Mouse (Mus musculus) CH12.LX (cell line): ENCODE measurements around the gene Smarca2. TPM values are rescaled to one million over a fixed set of nuclear protein-coding genes. Genes with fewer than 3 reads are reported as not detected.

Source experiments
- DNase-seq: peaks from one replicate; pipeline ENCODE4 v3.0.0-alpha.2; 2013; ENCODE audit errors: extremely low read depth
- H3K27ac ChIP-seq: 2 replicates; pipeline ENCODE4 v1.5.1; 2012; ENCODE audit warnings: low read depth, mild to moderate bottlenecking, control low read depth, moderate library complexity; ENCODE audit not compliant: insufficient read depth
- H3K27me3 ChIP-seq: replicated peaks from 2 replicates; pipeline ENCODE3; 2012; ENCODE audit warnings: inconsistent platforms
- H3K36me3 ChIP-seq, 2 experiments: replicated peaks in 1 of 2; 2 replicates each; pipeline versions ENCODE3 to v1.6.1; 2012; ENCODE audit warnings: inconsistent platforms in 1 of 2, low read length in 1 of 2, mild to moderate bottlenecking in 1 of 2, mixed read lengths in 1 of 2, moderate library complexity in 1 of 2; ENCODE audit not compliant: control insufficient read depth in 1 of 2, insufficient read depth in 1 of 2
- H3K4me1 ChIP-seq, 2 experiments: 2 replicates each; pipeline ENCODE4 v1.6.1; 2012; ENCODE audit warnings: inconsistent platforms in 1 of 2, moderate library complexity in 1 of 2; ENCODE audit not compliant: insufficient read depth in 2 of 2, control insufficient read depth in 1 of 2
- H3K4me2 ChIP-seq: 2 replicates; pipeline ENCODE4 v1.6.1; 2012; ENCODE audit warnings: low read depth, mild to moderate bottlenecking, control low read depth; ENCODE audit not compliant: poor library complexity, insufficient read depth, severe bottlenecking
- H3K4me3 ChIP-seq, 3 experiments: fragments of 150-350 bp in 1 of 3; sonication (generic) in 1 of 3; replicated peaks in 1 of 3; 2 replicates each; pipeline versions ENCODE3 to v1.5.1; 2011 to 2012; ENCODE audit warnings: low read depth in 2 of 3, low read length in 2 of 3, mild to moderate bottlenecking in 2 of 3, moderate library complexity in 2 of 3, control low read depth in 1 of 3, improper control_type of control experiment in 1 of 3, inconsistent platforms in 1 of 3, mixed read lengths in 1 of 3; ENCODE audit not compliant: poor library complexity in 1 of 3
- H3K79me2 ChIP-seq: replicated peaks from 2 replicates; pipeline ENCODE4 v1.6.1; 2012; ENCODE audit warnings: mild to moderate bottlenecking, moderate library complexity; ENCODE audit not compliant: control insufficient read depth, poor library complexity, insufficient read depth, severe bottlenecking; ENCODE audit errors: extremely low read depth
- H3K9ac ChIP-seq: 2 replicates; pipeline ENCODE4 v1.6.1; 2012; ENCODE audit warnings: low read depth, mild to moderate bottlenecking, control low read depth, moderate library complexity; ENCODE audit not compliant: insufficient read depth
- H3K9me3 ChIP-seq: replicated peaks from 2 replicates; pipeline ENCODE3; 2012; ENCODE audit warnings: low read length, inconsistent platforms, mixed read lengths
- BHLHE40 ChIP-seq: IDR thresholded peaks from 2 replicates; pipeline ENCODE4 v1.6.1; 2011; ENCODE audit warnings: mild to moderate bottlenecking, low read depth, low read length, improper control_type of control experiment
- CHD1 ChIP-seq: IDR thresholded peaks from 2 replicates; pipeline ENCODE4 v1.6.1; 2012; ENCODE audit warnings: low read depth, low read length, improper control_type of control experiment, inconsistent platforms
- CHD2 ChIP-seq: IDR thresholded peaks from 2 replicates; pipeline ENCODE4 v1.6.1; 2011; ENCODE audit warnings: low read length, improper control_type of control experiment
- CTCF ChIP-seq, 2 experiments: IDR thresholded peaks in 1 of 2; conservative IDR thresholded peaks in 1 of 2; 2 replicates each; pipeline ENCODE4 v1.5.1; 2011 to 2012; ENCODE audit warnings: low read depth in 2 of 2, low read length in 2 of 2, improper control_type of control experiment in 1 of 2, inconsistent platforms in 1 of 2, mild to moderate bottlenecking in 1 of 2, moderate library complexity in 1 of 2
- ELF1 ChIP-seq: IDR thresholded peaks from 2 replicates; pipeline ENCODE4 v1.6.1; 2014; ENCODE audit warnings: low read depth, mild to moderate bottlenecking, inconsistent platforms, low read length, improper control_type of control experiment
- EP300 ChIP-seq: IDR thresholded peaks from 2 replicates; pipeline ENCODE4 v1.6.1; 2011; ENCODE audit warnings: low read length, improper control_type of control experiment
- GABPA ChIP-seq: IDR thresholded peaks from 2 replicates; pipeline ENCODE4 v1.6.1; 2012; ENCODE audit warnings: low read depth, low read length, improper control_type of control experiment, inconsistent platforms; ENCODE audit not compliant: insufficient replicate concordance
- HCFC1 ChIP-seq: IDR thresholded peaks from 2 replicates; pipeline ENCODE4 v1.6.1; 2012; ENCODE audit warnings: low read depth, mild to moderate bottlenecking, inconsistent platforms, low read length, improper control_type of control experiment
- JUND ChIP-seq: conservative IDR thresholded peaks from 2 replicates; pipeline ENCODE4 v1.6.1; 2011; ENCODE audit warnings: low read depth, low read length, improper control_type of control experiment
- KAT2A ChIP-seq: IDR thresholded peaks from 2 replicates; pipeline ENCODE4 v1.6.1; 2012; ENCODE audit warnings: low read length, improper control_type of control experiment, inconsistent platforms; ENCODE audit not compliant: insufficient replicate concordance
- MAFK ChIP-seq: IDR thresholded peaks from 2 replicates; pipeline ENCODE4 v1.6.1; 2011; ENCODE audit warnings: low read length, improper control_type of control experiment; ENCODE audit not compliant: insufficient replicate concordance
- MAX ChIP-seq: IDR thresholded peaks from 2 replicates; pipeline ENCODE4 v1.6.1; 2011; ENCODE audit warnings: low read length, improper control_type of control experiment
- MAZ ChIP-seq: IDR thresholded peaks from 2 replicates; pipeline ENCODE4 v1.6.1; 2012; ENCODE audit warnings: low read depth, mild to moderate bottlenecking, inconsistent platforms, low read length, improper control_type of control experiment, moderate library complexity
- MEF2A ChIP-seq: IDR thresholded peaks from 2 replicates; pipeline ENCODE4 v1.6.1; 2014; ENCODE audit warnings: low read depth, mild to moderate bottlenecking, inconsistent platforms, low read length, improper control_type of control experiment, borderline replicate concordance
- NELFE ChIP-seq: IDR thresholded peaks from 2 replicates; pipeline ENCODE4 v1.6.1; 2011; ENCODE audit warnings: low read depth, low read length, improper control_type of control experiment
- NRF1 ChIP-seq: IDR thresholded peaks from 2 replicates; pipeline ENCODE4 v1.6.1; 2014; ENCODE audit warnings: low read depth, mild to moderate bottlenecking, inconsistent platforms, low read length, improper control_type of control experiment, moderate library complexity
- PAX5 ChIP-seq: IDR thresholded peaks from 2 replicates; pipeline ENCODE4 v1.6.1; 2012; ENCODE audit warnings: low read length, inconsistent platforms, mixed read lengths
- POLR2A ChIP-seq: IDR thresholded peaks from 2 replicates; pipeline ENCODE4 v1.6.1; 2011; ENCODE audit warnings: low read depth, mild to moderate bottlenecking, improper control_type of control experiment, low read length
- POLR2AphosphoS2 ChIP-seq: IDR thresholded peaks from 2 replicates; pipeline ENCODE4 v1.6.1; 2011; ENCODE audit warnings: low read depth, low read length, improper control_type of control experiment
- RCOR1 ChIP-seq: conservative IDR thresholded peaks from 2 replicates; pipeline ENCODE4 v1.6.1; 2012; ENCODE audit warnings: low read depth, mild to moderate bottlenecking, inconsistent platforms, low read length, improper control_type of control experiment
- SMC3 ChIP-seq: IDR thresholded peaks from 2 replicates; pipeline ENCODE4 v1.6.1; 2011; ENCODE audit warnings: low read depth, low read length, improper control_type of control experiment
- TBP ChIP-seq: conservative IDR thresholded peaks from 2 replicates; pipeline ENCODE4 v1.6.1; 2011; ENCODE audit warnings: low read depth, low read length, improper control_type of control experiment
- TCF12 ChIP-seq: IDR thresholded peaks from 2 replicates; pipeline ENCODE4 v1.6.1; 2014; ENCODE audit warnings: low read depth, mild to moderate bottlenecking, inconsistent platforms, low read length, improper control_type of control experiment
- UBTF ChIP-seq: IDR thresholded peaks from 2 replicates; pipeline ENCODE4 v1.6.1; 2012; ENCODE audit warnings: low read depth, mild to moderate bottlenecking, inconsistent platforms, low read length, improper control_type of control experiment, moderate library complexity
- USF1 ChIP-seq: IDR thresholded peaks from 2 replicates; pipeline ENCODE4 v1.6.1; 2014; ENCODE audit warnings: low read depth, mild to moderate bottlenecking, inconsistent platforms, low read length, improper control_type of control experiment
- ZC3H11A ChIP-seq: IDR thresholded peaks from 2 replicates; pipeline ENCODE4 v1.6.1; 2012; ENCODE audit warnings: low read depth, mild to moderate bottlenecking, inconsistent platforms, low read length, improper control_type of control experiment
- ZKSCAN1 ChIP-seq: IDR thresholded peaks from 2 replicates; pipeline ENCODE4 v1.6.1; 2012; ENCODE audit warnings: low read depth, inconsistent platforms, low read length, improper control_type of control experiment, borderline replicate concordance
- ZMIZ1 ChIP-seq: IDR thresholded peaks from 2 replicates; pipeline ENCODE4 v1.6.1; 2012; ENCODE audit warnings: low read depth, mild to moderate bottlenecking, inconsistent platforms, low read length, improper control_type of control experiment
- ZNF384 ChIP-seq: IDR thresholded peaks from 2 replicates; pipeline ENCODE4 v1.6.1; 2012; ENCODE audit warnings: low read depth, low read length, improper control_type of control experiment, inconsistent platforms
- dilution Hi-C: fragments of 300-500 bp; cut with MboI; formaldehyde crosslinking; loops from 2 replicates; pipeline ENCODE4 v1.14.3; 2020; ENCODE audit warnings: low sequenced_read_pairs; ENCODE audit not compliant: extremely low pct_unique_long_range_greater_than_20kb, extremely low pct_ligation_motif_present
- in situ Hi-C: fragments of 300-500 bp; cut with MboI; formaldehyde crosslinking; loops from 3 replicates; pipeline ENCODE4 v1.14.3; 2019; ENCODE audit warnings: low sequenced_read_pairs, low pct_ligation_motif_present, low pct_unique_long_range_greater_than_20kb, mixed read lengths
- polyA plus RNA-seq: library from polyadenylated mRNA; unstranded; fragments of >175 nt; gene quantifications from 2 replicates; pipeline ENCODE4 v1.2.1, GENCODE M21; 2012; ENCODE audit warnings: low read depth; ENCODE audit not compliant: insufficient read length
- total RNA-seq, 2 experiments: library from RNA; depleted of rRNA; stranded (reverse); fragments of 300-350 nt in 1 of 2; fragments of >200 nt in 1 of 2; gene quantifications; 2 replicates each; pipeline ENCODE4 v1.2.3; 2012 to 2014

Smarca2 gene
- total and polyA plus RNA-seq, 3 experiments: 19.4 to 47.1 (median 21.8) TPM

GRCm38 (mm10) chr19:26678543-26678942, 73.7 kb downstream of the Smarca2 start:
- Histone ChIP-seq H3K4me2 (no peak overlapping the region), H3K4me1 (peaks cover 11 to 42% of the 10 kb centered on the region in 2 experiments), H3K27ac (no peak overlapping the region), H3K9me3 (peaks cover 5% of the 10 kb centered on the region), H3K9ac (no peak overlapping the region), H3K36me3 (peaks cover 37 to 82% of the 10 kb centered on the region in 2 experiments), H3K27me3 (no peaks in the 10 kb centered on the region), H3K79me2 (no peaks in the 10 kb centered on the region), H3K4me3 (no peak overlapping the region)
- TF ChIP-seq ZKSCAN1: no peak
- TF ChIP-seq HCFC1: no peak
- no peak for TF ChIP-seq MAZ
- TF ChIP-seq TBP: no peak
- no peak for TF ChIP-seq PAX5
- no peak for TF ChIP-seq BHLHE40
- no peak for TF ChIP-seq MEF2A
- no peak for TF ChIP-seq KAT2A
- TF ChIP-seq NELFE: no peak
- TF ChIP-seq ZC3H11A: no peak
- no peak for TF ChIP-seq POLR2A
- TF ChIP-seq POLR2AphosphoS2: no peak
- no peak for TF ChIP-seq TCF12
- TF ChIP-seq EP300: no peak
- TF ChIP-seq ZMIZ1: no peak
- TF ChIP-seq RCOR1: no peak
- TF ChIP-seq CHD2: no peak
- in situ Hi-C loops: no loop called here
- DNase-seq: no peak
- dilution Hi-C loops: no loop called here

GRCm38 (mm10) chr19:26679674-26680073, 74.8 kb downstream of the Smarca2 start:
- H3K36me3 ChIP-seq: peaks cover 32 to 76% of the 10 kb centered on the region in 2 experiments
- dilution Hi-C loops: no loop called here
- no peak overlapping the region for H3K4me2 ChIP-seq
- no peak overlapping the region for H3K4me3 ChIP-seq
- TF ChIP-seq POLR2A (no peak), JUND (no peak), CHD1 (no peak), ELF1 (no peak), NELFE (no peak), MAX (no peak), TCF12 (no peak), USF1 (no peak), GABPA (no peak), NRF1 (no peak), HCFC1 (no peak), ZNF384 (no peak), BHLHE40 (no peak), ZKSCAN1 (no peak), SMC3 (no peak), ZMIZ1 (no peak), CTCF (conservative IDR thresholded peaks at IDR 0.05 in 1 of 2, IDR thresholded peaks at IDR 0.05 in 1 of 2; ENCODE audit: low read depth in 2 of 2, low read length in 2 of 2) (no peak), UBTF (no peak), MAFK (no peak)
- DNase-seq: no peak
- H3K4me1 ChIP-seq: peaks cover 12 to 50% of the 10 kb centered on the region in 2 experiments
- in situ Hi-C loops: no loop called here
- H3K9me3 ChIP-seq: peaks cover 5% of the 10 kb centered on the region
- no peak overlapping the region for H3K9ac ChIP-seq
- no peaks in the 10 kb centered on the region for H3K27me3 ChIP-seq
- no peak overlapping the region for H3K27ac ChIP-seq
- no peaks in the 10 kb centered on the region for H3K79me2 ChIP-seq
